Mouse (Mus musculus): ENCODE measurements at regions not wholly inside any gene's neighbourhood (a gene's known extent, or its start where the extent isn't known, plus 50 kb on each side); places are given as distances from the start of the nearest gene placed in this dataset.

- no peaks in the 10 kb centered on the region for H3K27me3 ChIP-seq (replicated peaks; ENCODE audit: insufficient read depth, low read length)
- no peaks in the 10 kb centered on the region for H3K4me1 ChIP-seq (ENCODE audit: insufficient read depth, low read depth, low read length)
- no peaks in the 10 kb centered on the region for H3K36me3 ChIP-seq (ENCODE audit: insufficient read depth, low read length)
- no peak for TF ChIP-seq CTCF (IDR thresholded peaks at IDR 0.05)
- H3K9me3 ChIP-seq (ENCODE audit: low read length), result no peaks in the 10 kb centered on the region
- no peak overlapping the region for H3K4me2 ChIP-seq (replicated peaks; ENCODE audit: low read depth, low read length)
- WGBS, result 72% methylated on average over 3 of the region's 3 CpGs
- DNase-seq (ENCODE audit: low spot score) (no peak), ATAC-seq (no peak)
- H3K4me3 ChIP-seq (ENCODE audit: low read depth, low read length), result no peak overlapping the region
- no peak overlapping the region for H3K27ac ChIP-seq (ENCODE audit: low read length)
- no peak overlapping the region for H3K9ac ChIP-seq (replicated peaks; ENCODE audit: low read depth)
Observed at GRCm38 (mm10) chr6:102977122-102977521, 404.2 kb upstream of the Cntn3 start.

DNA sequence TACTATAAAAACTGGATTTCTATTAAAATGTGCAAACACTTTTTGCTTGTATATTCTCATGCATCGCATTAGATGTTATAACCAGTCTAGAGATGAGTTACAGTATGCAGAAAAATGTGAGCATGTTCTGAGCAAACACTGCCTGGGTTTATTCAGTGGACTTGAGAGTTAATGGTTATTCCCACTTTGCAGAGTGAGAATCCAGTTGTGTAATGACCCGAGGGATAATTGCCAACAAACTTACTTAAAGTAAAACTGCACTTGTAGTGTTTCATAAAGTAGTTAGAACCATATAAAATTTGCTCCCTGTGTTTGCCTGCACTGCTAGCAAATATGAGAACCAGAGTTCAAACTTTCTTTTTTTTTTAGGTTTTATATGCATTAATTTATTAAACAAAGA lies 450.4 kb upstream of the Cntn3 start:
- H3K4me3 ChIP-seq (ENCODE audit: low read depth, low read length), result no peak overlapping the region
- no peak overlapping the region for H3K27ac ChIP-seq (ENCODE audit: low read length)
- no peak overlapping the region for H3K4me2 ChIP-seq (replicated peaks; ENCODE audit: low read depth, low read length)
- no peaks in the 10 kb centered on the region for H3K27me3 ChIP-seq (replicated peaks; ENCODE audit: insufficient read depth, low read length)
- no peak overlapping the region for H3K9ac ChIP-seq (replicated peaks; ENCODE audit: low read depth)
- ATAC-seq (no peak; the same call in 1 of the 2 replicates), DNase-seq (ENCODE audit: low spot score) (peak; percentile 36)
- no peaks in the 10 kb centered on the region for H3K36me3 ChIP-seq (ENCODE audit: insufficient read depth, low read length)
- TF ChIP-seq CTCF (IDR thresholded peaks at IDR 0.05) (no peak), EP300 (IDR thresholded peaks at IDR 0.05) (no peak)
- 34% methylated on average over 2 of the region's 2 CpGs for WGBS
- no peaks in the 10 kb centered on the region for H3K4me1 ChIP-seq (ENCODE audit: insufficient read depth, low read depth, low read length)
- H3K9me3 ChIP-seq (ENCODE audit: low read length), result no peaks in the 10 kb centered on the region

GRCm38 (mm10) chr6:103024006-103024405 lies 451.1 kb upstream of the Cntn3 start:
- no peaks in the 10 kb centered on the region for H3K27me3 ChIP-seq (replicated peaks; ENCODE audit: insufficient read depth, low read length)
- no peak overlapping the region for H3K4me2 ChIP-seq (replicated peaks; ENCODE audit: low read depth, low read length)
- no peaks in the 10 kb centered on the region for H3K9me3 ChIP-seq (ENCODE audit: low read length)
- ATAC-seq (no peak), DNase-seq (ENCODE audit: low spot score) (peak; percentile 31)
- H3K4me1 ChIP-seq (ENCODE audit: insufficient read depth, low read depth, low read length), result no peaks in the 10 kb centered on the region
- no peaks in the 10 kb centered on the region for H3K36me3 ChIP-seq (ENCODE audit: insufficient read depth, low read length)
- TF ChIP-seq CTCF (IDR thresholded peaks at IDR 0.05), result no peak
- TF ChIP-seq EP300 (IDR thresholded peaks at IDR 0.05), result no peak
- H3K27ac ChIP-seq (ENCODE audit: low read length), result no peak overlapping the region
- no peak overlapping the region for H3K9ac ChIP-seq (replicated peaks; ENCODE audit: low read depth)
- 40% methylated on average over 2 of the region's 2 CpGs for WGBS
- no peak overlapping the region for H3K4me3 ChIP-seq (ENCODE audit: low read depth, low read length)

DNA sequence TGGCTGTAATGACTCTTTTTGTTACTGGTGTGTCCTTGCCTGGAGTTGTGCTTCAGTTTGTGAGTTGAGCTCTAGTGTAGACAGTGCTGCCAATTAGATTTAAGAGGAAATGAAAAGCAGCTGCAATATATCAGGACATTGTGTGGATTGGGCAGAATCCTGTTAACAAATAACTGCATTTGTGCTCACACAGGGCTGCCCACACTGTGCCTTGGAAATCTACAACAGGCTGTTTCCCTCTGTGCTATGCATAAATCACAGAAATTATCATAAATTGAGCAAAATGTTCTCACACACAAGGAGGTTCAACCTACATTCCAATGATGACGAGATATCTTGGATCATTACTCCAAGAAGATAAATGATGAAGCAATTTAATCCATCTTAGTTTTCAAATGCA lies 455.2 kb upstream of the Cntn3 start:
- 56% methylated on average over 1 of the region's 1 CpGs for WGBS
- DNase-seq (ENCODE audit: low spot score), result no peak
- Histone ChIP-seq H3K4me3 (ENCODE audit: low read depth, low read length) (no peak overlapping the region), H3K27ac (ENCODE audit: low read length) (no peak overlapping the region), H3K4me2 (replicated peaks; ENCODE audit: low read depth, low read length) (no peak overlapping the region), H3K9me3 (ENCODE audit: low read length) (no peaks in the 10 kb centered on the region), H3K27me3 (replicated peaks; ENCODE audit: insufficient read depth, low read length) (no peaks in the 10 kb centered on the region), H3K4me1 (ENCODE audit: insufficient read depth, low read depth, low read length) (no peaks in the 10 kb centered on the region), H3K36me3 (ENCODE audit: insufficient read depth, low read length) (no peaks in the 10 kb centered on the region), H3K9ac (replicated peaks; ENCODE audit: low read depth) (no peak overlapping the region)
- ATAC-seq, result no peak
- TF ChIP-seq EP300 (IDR thresholded peaks at IDR 0.05), result no peak
- TF ChIP-seq CTCF (IDR thresholded peaks at IDR 0.05), result no peak

- no peaks in the 10 kb centered on the region for H3K36me3 ChIP-seq (ENCODE audit: insufficient read depth, low read length)
- ATAC-seq, result no peak
Observed at GRCm38 (mm10) chr6:103033418-103033817, 460.5 kb upstream of the Cntn3 start.

DNA sequence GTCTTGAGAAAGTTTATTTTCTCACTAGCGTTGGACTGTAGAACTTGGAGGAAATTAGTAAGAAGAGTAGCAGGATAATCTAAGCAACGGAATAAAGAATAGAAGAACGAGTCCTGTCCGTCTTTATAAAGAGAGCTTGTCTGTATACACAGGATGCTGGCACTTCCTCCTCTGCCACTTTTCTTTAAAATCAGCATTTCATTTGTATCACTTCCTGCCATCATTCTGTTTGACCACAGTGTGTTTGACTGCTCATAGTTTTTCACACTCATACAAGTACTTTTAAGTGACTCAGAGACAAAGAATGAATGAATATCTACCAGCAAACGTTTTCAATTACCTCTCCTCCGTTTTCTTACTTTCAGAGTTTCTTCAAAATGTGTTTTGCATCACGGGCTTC lies 461.0 kb upstream of the Cntn3 start:
- ATAC-seq (no peak), DNase-seq (ENCODE audit: low spot score) (no peak)
- Histone ChIP-seq H3K4me3 (ENCODE audit: low read depth, low read length) (no peak overlapping the region), H3K4me2 (replicated peaks; ENCODE audit: low read depth, low read length) (no peak overlapping the region), H3K9ac (replicated peaks; ENCODE audit: low read depth) (no peak overlapping the region), H3K36me3 (ENCODE audit: insufficient read depth, low read length) (no peaks in the 10 kb centered on the region), H3K4me1 (ENCODE audit: insufficient read depth, low read depth, low read length) (no peaks in the 10 kb centered on the region), H3K27me3 (replicated peaks; ENCODE audit: insufficient read depth, low read length) (no peaks in the 10 kb centered on the region), H3K9me3 (ENCODE audit: low read length) (no peaks in the 10 kb centered on the region), H3K27ac (ENCODE audit: low read length) (no peak overlapping the region)
- no peak for TF ChIP-seq EP300 (IDR thresholded peaks at IDR 0.05)
- no peak for TF ChIP-seq CTCF (IDR thresholded peaks at IDR 0.05)
- 18% methylated on average over 7 of the region's 7 CpGs for WGBS

More at GRCm38 (mm10) chr6:103033418-103033817, 460.5 kb upstream of the Cntn3 start:
- Histone ChIP-seq H3K4me3 (ENCODE audit: low read depth, low read length) (no peak overlapping the region), H3K27ac (ENCODE audit: low read length) (no peak overlapping the region), H3K4me1 (ENCODE audit: insufficient read depth, low read depth, low read length) (no peaks in the 10 kb centered on the region), H3K27me3 (replicated peaks; ENCODE audit: insufficient read depth, low read length) (no peaks in the 10 kb centered on the region), H3K9me3 (ENCODE audit: low read length) (no peaks in the 10 kb centered on the region), H3K4me2 (replicated peaks; ENCODE audit: low read depth, low read length) (no peak overlapping the region), H3K9ac (replicated peaks; ENCODE audit: low read depth) (no peak overlapping the region)
- DNase-seq (ENCODE audit: low spot score), result no peak
- TF ChIP-seq EP300 (IDR thresholded peaks at IDR 0.05) (no peak), CTCF (IDR thresholded peaks at IDR 0.05) (no peak)
- WGBS, result 52% methylated on average over 4 of the region's 4 CpGs

GRCm38 (mm10) chr6:103060591-103060990 lies 449.8 kb upstream of the Chl1 start:
- DNase-seq (ENCODE audit: low spot score) (no peak), ATAC-seq (no peak)
- WGBS, result 68% methylated on average over 5 of the region's 5 CpGs
- H3K9ac ChIP-seq (replicated peaks; ENCODE audit: low read depth), result no peak overlapping the region
- H3K36me3 ChIP-seq (ENCODE audit: insufficient read depth, low read length), result no peaks in the 10 kb centered on the region
- no peak overlapping the region for H3K27ac ChIP-seq (ENCODE audit: low read length)
- no peaks in the 10 kb centered on the region for H3K27me3 ChIP-seq (replicated peaks; ENCODE audit: insufficient read depth, low read length)
- no peak overlapping the region for H3K4me3 ChIP-seq (ENCODE audit: low read depth, low read length)
- no peak overlapping the region for H3K4me2 ChIP-seq (replicated peaks; ENCODE audit: low read depth, low read length)
- H3K4me1 ChIP-seq (ENCODE audit: insufficient read depth, low read depth, low read length), result no peaks in the 10 kb centered on the region
- TF ChIP-seq CTCF (IDR thresholded peaks at IDR 0.05), result no peak
- no peak for TF ChIP-seq EP300 (IDR thresholded peaks at IDR 0.05)
- H3K9me3 ChIP-seq (ENCODE audit: low read length), result no peaks in the 10 kb centered on the region

Measured in lung, postnatal 0 days (tissue).